Mouse (Mus musculus): Measurements from ENCODE around the gene Gm12216. TPM values are rescaled to one million over a fixed set of nuclear protein-coding genes. Genes with fewer than 3 reads are reported as not detected.

Gm12216 gene
- polyA plus RNA-seq, 1 experiment = 1.6 TPM

DNA sequence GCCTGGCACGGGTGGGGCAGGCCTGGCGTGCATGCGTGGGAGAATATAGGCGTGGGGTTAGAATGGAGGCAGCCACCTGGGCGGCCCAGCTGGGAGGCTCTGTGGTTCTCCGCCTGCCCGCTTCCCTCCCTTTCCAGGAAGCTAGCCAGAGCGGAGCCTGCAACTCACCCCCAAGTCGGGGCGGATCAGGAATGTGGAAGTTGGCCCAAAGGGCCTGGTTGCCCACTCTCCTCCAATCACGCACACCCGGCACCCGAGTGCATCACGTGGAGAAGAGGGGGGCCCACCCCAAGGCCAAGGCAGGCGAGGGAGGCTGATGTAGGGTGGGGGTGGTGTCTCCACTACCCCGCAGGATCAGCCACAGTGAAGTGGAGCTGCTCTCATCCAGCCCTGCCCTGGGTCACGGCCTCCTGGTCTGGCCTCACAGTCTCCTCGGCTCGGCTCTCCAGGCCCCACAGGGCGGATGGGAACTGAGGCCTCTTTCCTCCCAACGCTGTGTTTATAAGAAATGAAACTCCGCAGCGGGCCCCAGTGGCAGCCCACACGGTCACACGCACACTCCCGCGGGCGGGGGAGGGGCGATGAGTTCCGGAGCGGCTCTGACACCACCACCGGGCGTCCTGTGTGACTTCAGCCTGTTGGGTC, 95.4 kb downstream of the Gm12216 start:
- H3K79me2 ChIP-seq (ENCODE audit: control insufficient read depth, insufficient read depth) = no peaks in the 10 kb centered on the region
- no peaks in the 10 kb centered on the region for H3K36me3 ChIP-seq (ENCODE audit: control insufficient read depth, insufficient read depth)
- no peaks in the 10 kb centered on the region for H3K27me3 ChIP-seq (ENCODE audit: control insufficient read depth, insufficient read depth, insufficient read length)
- peak overlapping the region; percentile 24 for H3K4me3 ChIP-seq
- H3ac ChIP-seq (ENCODE audit: control insufficient read depth, insufficient read length) = peak overlapping the region; percentile 3
- peak overlapping the region; percentile 75 for H3K4me2 ChIP-seq (ENCODE audit: low read depth)
- no peak for TF ChIP-seq MAX (IDR thresholded peaks at IDR 0.05; ENCODE audit: low read depth)
- no peak for TF ChIP-seq E2F4 (IDR thresholded peaks at IDR 0.05; ENCODE audit: insufficient read depth)
- peak; percentile 96 for TF ChIP-seq USF1 (IDR thresholded peaks at IDR 0.05; ENCODE audit: low read depth)
- TF ChIP-seq TCF3 (IDR thresholded peaks at IDR 0.05; ENCODE audit: insufficient read length, low read depth) = no peak
- peak in 2 of 3 experiments; percentile 52 to 65 for TF ChIP-seq MYOD1 (IDR thresholded peaks at IDR 0.05; ENCODE audit: control insufficient read depth in 1 of 3, insufficient read length in 2 of 3, low read depth in 2 of 3)
- no peak for TF ChIP-seq REST (IDR thresholded peaks at IDR 0.05; ENCODE audit: insufficient read depth, insufficient read length)
- TF ChIP-seq POLR2A (IDR thresholded peaks at IDR 0.05; ENCODE audit: insufficient read length, low read depth) = peak; percentile 92
- peak in 1 of 3 experiments; percentile 60 for TF ChIP-seq MYOG (IDR thresholded peaks at IDR 0.05; ENCODE audit: control insufficient read depth in 1 of 3, insufficient read depth in 1 of 3, insufficient read length in 2 of 3, low read depth in 2 of 3)
- TF ChIP-seq TCF12 (IDR thresholded peaks at IDR 0.05; ENCODE audit: insufficient read depth, poor library complexity, severe bottlenecking) = no peak
- peak; percentile 84 for TF ChIP-seq POLR2AphosphoS2 (IDR thresholded peaks at IDR 0.05; ENCODE audit: insufficient read length, low read depth)
- no peak for TF ChIP-seq SRF (IDR thresholded peaks at IDR 0.05; ENCODE audit: control insufficient read depth, insufficient read length, low read depth)
- TF ChIP-seq CEBPB (IDR thresholded peaks at IDR 0.05; ENCODE audit: insufficient read depth, poor library complexity, severe bottlenecking) = no peak

- Histone ChIP-seq H3K27me3 (ENCODE audit: control insufficient read depth, insufficient read depth, insufficient read length) (no peaks in the 10 kb centered on the region), H3K36me3 (ENCODE audit: control insufficient read depth, insufficient read depth) (no peaks in the 10 kb centered on the region), H3K4me3 (peak overlapping the region; percentile 24), H3ac (ENCODE audit: control insufficient read depth, insufficient read length) (peak overlapping the region; percentile 3), H3K79me2 (ENCODE audit: control insufficient read depth, insufficient read depth) (no peaks in the 10 kb centered on the region), H3K4me2 (ENCODE audit: low read depth) (peak overlapping the region; percentile 75)
- TF ChIP-seq SRF (IDR thresholded peaks at IDR 0.05; ENCODE audit: control insufficient read depth, insufficient read length, low read depth) (no peak), USF1 (IDR thresholded peaks at IDR 0.05; ENCODE audit: low read depth) (peak; percentile 39)
Observed at GRCm38 (mm10) chr11:53762827-53763495, 96.1 kb downstream of the Gm12216 start.

GRCm38 (mm10) chr11:53762426-53762825, 96.6 kb downstream of the Gm12216 start:
- peak overlapping the region; percentile 75 for H3K4me2 ChIP-seq (ENCODE audit: low read depth)
- TF ChIP-seq TCF3 (IDR thresholded peaks at IDR 0.05; ENCODE audit: insufficient read length, low read depth) = no peak
- TF ChIP-seq MYOD1 (IDR thresholded peaks at IDR 0.05; ENCODE audit: control insufficient read depth in 1 of 3, insufficient read length in 2 of 3, low read depth in 2 of 3) = no peak
- TF ChIP-seq USF1 (IDR thresholded peaks at IDR 0.05; ENCODE audit: low read depth) = no peak
- TF ChIP-seq MAX (IDR thresholded peaks at IDR 0.05; ENCODE audit: low read depth) = no peak
- TF ChIP-seq SRF (IDR thresholded peaks at IDR 0.05; ENCODE audit: control insufficient read depth, insufficient read length, low read depth) = no peak
- no peak for TF ChIP-seq REST (IDR thresholded peaks at IDR 0.05; ENCODE audit: insufficient read depth, insufficient read length)
- TF ChIP-seq POLR2A (IDR thresholded peaks at IDR 0.05; ENCODE audit: insufficient read length, low read depth) = no peak
- no peak for TF ChIP-seq TCF12 (IDR thresholded peaks at IDR 0.05; ENCODE audit: insufficient read depth, poor library complexity, severe bottlenecking)
- no peak for TF ChIP-seq CEBPB (IDR thresholded peaks at IDR 0.05; ENCODE audit: insufficient read depth, poor library complexity, severe bottlenecking)
- H3K36me3 ChIP-seq (ENCODE audit: control insufficient read depth, insufficient read depth) = no peaks in the 10 kb centered on the region
- peak overlapping the region; percentile 24 for H3K4me3 ChIP-seq
- no peaks in the 10 kb centered on the region for H3K27me3 ChIP-seq (ENCODE audit: control insufficient read depth, insufficient read depth, insufficient read length)
- H3ac ChIP-seq (ENCODE audit: control insufficient read depth, insufficient read length) = no peak overlapping the region
- no peaks in the 10 kb centered on the region for H3K79me2 ChIP-seq (ENCODE audit: control insufficient read depth, insufficient read depth)

GRCm38 (mm10) chr11:53761822-53762221, 97.2 kb downstream of the Gm12216 start:
- Histone ChIP-seq H3K4me2 (ENCODE audit: low read depth) (peak overlapping the region; percentile 75), H3K27me3 (ENCODE audit: control insufficient read depth, insufficient read depth, insufficient read length) (no peaks in the 10 kb centered on the region), H3K4me3 (no peak overlapping the region), H3K79me2 (ENCODE audit: control insufficient read depth, insufficient read depth) (no peaks in the 10 kb centered on the region), H3K36me3 (ENCODE audit: control insufficient read depth, insufficient read depth) (no peaks in the 10 kb centered on the region), H3ac (ENCODE audit: control insufficient read depth, insufficient read length) (no peak overlapping the region)
- TF ChIP-seq TCF12 (IDR thresholded peaks at IDR 0.05; ENCODE audit: insufficient read depth, poor library complexity, severe bottlenecking) = no peak
- TF ChIP-seq CEBPB (IDR thresholded peaks at IDR 0.05; ENCODE audit: insufficient read depth, poor library complexity, severe bottlenecking) = no peak
- TF ChIP-seq TCF3 (IDR thresholded peaks at IDR 0.05; ENCODE audit: insufficient read length, low read depth) = no peak
- TF ChIP-seq USF1 (IDR thresholded peaks at IDR 0.05; ENCODE audit: low read depth) = no peak
- TF ChIP-seq MAX (IDR thresholded peaks at IDR 0.05; ENCODE audit: low read depth) = no peak
- no peak for TF ChIP-seq E2F4 (IDR thresholded peaks at IDR 0.05; ENCODE audit: insufficient read depth)
- TF ChIP-seq SRF (IDR thresholded peaks at IDR 0.05; ENCODE audit: control insufficient read depth, insufficient read length, low read depth) = no peak
- TF ChIP-seq MYOG (IDR thresholded peaks at IDR 0.05; ENCODE audit: control insufficient read depth in 1 of 3, insufficient read depth in 1 of 3, insufficient read length in 2 of 3, low read depth in 2 of 3) = peak in 1 of 3 experiments; percentile 19
- no peak for TF ChIP-seq MYOD1 (IDR thresholded peaks at IDR 0.05; ENCODE audit: control insufficient read depth in 1 of 3, insufficient read length in 2 of 3, low read depth in 2 of 3)
- peak; percentile 23 for TF ChIP-seq POLR2A (IDR thresholded peaks at IDR 0.05; ENCODE audit: insufficient read length, low read depth)
- TF ChIP-seq REST (IDR thresholded peaks at IDR 0.05; ENCODE audit: insufficient read depth, insufficient read length) = no peak
- peak; percentile 28 for TF ChIP-seq POLR2AphosphoS2 (IDR thresholded peaks at IDR 0.05; ENCODE audit: insufficient read length, low read depth)

Data from myocyte (in vitro differentiated cells).